Mouse (Mus musculus) fat pad, adult 2 months (tissue): ENCODE data around the gene Agbl5.

ENCODE experiments used
- DNase-seq: peaks from one replicate; pipeline ENCODE4 v3.0.0-alpha.2; 2011; ENCODE audit warnings: low read depth, low spot score; ENCODE audit errors: extremely low read depth

The Agbl5 gene

DNA sequence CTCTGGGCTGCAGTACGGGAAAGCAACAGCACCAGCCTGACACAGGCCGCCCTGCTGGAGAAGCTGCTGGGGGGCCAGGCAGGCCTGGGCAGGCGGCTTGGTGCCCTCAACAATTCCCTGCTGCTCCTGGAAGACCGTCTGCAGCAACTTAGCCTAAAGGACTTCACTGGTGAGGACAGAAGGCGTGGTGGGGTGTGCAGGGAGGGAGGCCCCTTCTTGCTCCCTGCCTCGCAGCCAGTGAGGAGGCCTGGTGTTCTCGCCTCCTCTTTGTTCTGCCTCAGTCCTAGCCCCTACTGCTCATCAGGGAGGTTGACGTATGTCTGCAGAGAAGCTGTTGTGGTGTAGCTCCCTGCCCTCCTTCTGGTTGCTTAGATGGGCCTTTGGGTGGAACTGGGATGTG lies 30.2 kb downstream of the Agbl5 start:
- no peak for DNase-seq

DNA sequence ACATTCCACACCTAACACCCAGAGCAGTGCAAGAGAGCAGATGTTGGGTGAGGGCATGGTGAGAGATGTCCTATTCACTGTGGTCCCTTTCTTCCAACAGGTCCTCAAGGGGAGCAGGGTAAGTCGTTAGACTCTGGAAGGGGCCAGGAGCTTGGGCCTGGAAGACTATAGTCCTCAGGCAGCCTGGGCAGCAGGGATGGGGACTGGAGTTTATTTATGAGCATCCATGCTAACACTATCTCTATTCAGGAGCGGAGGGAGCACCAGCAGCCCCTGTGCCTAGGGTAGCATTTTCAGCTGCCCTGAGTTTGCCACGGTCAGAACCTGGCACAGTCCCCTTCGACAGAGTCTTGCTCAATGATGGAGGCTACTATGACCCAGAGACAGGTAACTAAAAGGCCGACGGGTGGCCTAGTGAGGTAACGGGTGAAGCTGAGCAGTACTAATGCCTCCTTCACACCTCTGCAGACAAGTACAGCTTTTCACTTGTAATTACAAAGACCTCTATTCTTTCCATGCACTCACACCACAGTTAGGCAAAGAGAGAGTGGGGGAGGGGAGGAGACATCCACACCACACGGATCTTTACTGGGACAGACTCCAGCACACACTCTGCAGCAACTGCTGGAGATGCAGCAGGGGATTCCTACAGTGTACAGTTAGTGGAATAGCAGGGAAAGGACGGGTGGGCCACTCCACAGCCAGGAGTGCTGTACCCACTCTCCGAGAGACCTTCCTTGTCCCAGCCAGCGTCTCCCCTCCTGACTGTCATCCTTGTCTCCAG lies 31.5 kb downstream of the Agbl5 start:
- DNase-seq, result no peak

- DNase-seq, result no peak
Measured at GRCm38 (mm10) chr5:30920621-30921020, 32.1 kb downstream of the Agbl5 start.

- DNase-seq, result no peak
Measured at GRCm38 (mm10) chr5:30921256-30922033, 33.0 kb downstream of the Agbl5 start, which contains the start of gene Khk. Gene Khk (plus strand): TSS chr5:30921431.

DNA sequence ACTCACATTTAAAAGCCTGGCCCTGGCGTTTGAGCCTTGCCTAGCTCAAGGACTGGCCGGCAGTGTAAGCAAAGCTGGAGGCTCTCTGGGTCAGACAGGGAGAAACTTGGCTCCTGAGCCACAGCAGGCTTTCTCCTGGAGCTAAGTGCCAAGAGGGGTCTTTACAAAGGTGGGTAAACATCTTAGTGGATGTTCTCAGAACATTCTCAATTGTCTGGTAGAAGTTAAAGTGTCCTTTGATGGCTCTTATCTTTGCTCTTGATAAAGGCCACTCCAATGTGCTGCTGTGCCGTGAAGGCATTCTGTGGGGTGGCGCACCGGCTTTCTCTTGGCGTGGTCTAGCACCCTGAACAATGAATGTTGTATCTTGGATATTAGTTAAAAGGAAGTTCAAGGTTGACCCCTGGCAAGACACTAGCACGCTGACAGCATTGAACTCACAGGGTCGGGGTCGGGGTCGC lies 34.1 kb downstream of the Agbl5 start:
- DNase-seq, result no peak

DNA sequence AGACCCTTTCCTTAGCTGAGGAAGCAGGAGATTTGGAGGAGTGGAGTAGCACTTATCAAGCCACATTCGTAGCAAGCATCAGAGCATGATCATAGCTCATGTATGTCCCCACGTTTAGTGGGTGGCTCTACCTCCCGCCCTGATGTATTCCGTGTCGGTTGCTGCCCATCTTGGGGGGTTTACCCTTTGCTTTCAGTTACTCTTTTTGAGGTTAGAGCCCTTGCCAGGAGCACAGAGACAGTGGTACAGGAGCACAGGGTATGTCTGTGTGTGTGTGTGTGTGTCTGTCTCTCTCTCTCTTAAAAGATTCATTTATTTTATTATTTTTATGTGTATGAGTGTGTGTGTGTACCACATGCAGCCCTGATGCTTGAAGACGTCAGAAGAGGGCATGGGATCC lies 34.6 kb downstream of the Agbl5 start:
- no peak for DNase-seq

GRCm38 (mm10) chr5:30924614-30925013 lies 36.1 kb downstream of the Agbl5 start:
- DNase-seq, result no peak

- no peak for DNase-seq
Measured at GRCm38 (mm10) chr5:30925217-30925616, 36.7 kb downstream of the Agbl5 start.

- DNase-seq, result no peak
Measured at GRCm38 (mm10) chr5:30926073-30926472, 37.6 kb downstream of the Agbl5 start.

DNA sequence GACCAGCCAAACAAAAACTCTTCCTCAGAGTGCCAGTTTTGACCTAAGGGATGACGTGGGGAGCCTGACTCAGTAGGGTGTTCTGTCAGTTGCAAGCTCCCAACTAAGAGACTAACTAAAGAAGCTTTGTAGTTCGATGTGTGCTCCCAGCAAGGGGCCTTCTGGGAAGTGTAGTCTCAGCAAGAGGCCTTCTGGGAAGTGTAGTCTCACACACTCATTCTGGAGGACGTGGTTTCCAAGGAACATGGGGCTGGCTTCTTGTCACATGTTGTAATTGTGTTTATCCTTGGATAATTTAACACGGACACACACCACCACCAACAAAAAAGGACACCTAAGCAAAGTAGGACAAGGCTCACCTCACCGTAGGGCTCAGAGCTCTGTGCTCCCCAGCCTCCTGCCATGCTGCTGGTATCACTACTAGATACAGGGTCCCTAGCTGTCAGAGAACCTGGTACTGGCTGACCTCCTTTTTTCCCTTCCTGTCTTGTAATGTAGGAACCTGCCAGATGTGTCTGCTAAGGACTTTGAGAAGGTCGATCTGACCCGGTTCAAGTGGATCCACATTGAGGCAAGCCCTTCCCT lies 39.5 kb downstream of the Agbl5 start:
- DNase-seq, result no peak

DNA sequence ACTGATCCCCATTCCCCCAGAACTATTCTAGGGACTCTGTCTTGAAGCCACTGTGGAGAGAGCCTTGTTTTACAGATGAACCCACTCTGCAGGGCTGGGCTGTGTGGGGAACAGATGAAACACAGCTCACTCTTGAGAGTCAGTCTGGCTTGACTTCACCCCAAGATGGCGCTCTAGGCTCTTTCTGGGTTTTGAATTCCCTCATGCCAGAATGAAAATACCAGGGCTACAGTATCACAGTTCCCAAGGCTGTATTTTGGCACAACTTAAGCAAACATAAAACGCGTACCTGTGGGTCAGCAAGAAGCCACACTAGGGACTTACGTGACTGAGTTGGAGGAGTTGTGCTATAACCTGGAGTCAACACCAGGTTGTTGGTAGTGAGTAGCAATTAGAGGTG lies 41.6 kb downstream of the Agbl5 start:
- no peak for DNase-seq

DNA sequence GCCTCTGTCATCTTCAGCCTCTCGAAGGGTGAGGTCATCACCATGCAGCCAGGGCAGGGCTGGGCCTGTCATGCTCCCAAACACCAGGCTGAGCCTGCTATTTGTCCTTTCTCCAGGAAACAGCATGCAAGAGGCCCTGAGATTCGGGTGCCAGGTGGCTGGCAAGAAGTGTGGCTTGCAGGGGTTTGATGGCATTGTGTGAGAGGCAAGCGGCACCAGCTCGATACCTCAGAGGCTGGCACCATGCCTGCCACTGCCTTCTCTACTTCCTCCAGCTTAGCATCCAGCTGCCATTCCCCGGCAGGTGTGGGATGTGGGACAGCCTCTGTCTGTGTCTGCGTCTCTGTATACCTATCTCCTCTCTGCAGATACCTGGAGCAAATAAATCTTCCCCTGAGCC lies 42.4 kb downstream of the Agbl5 start:
- no peak for DNase-seq

- DNase-seq, result no peak
Measured at GRCm38 (mm10) chr5:30931378-30931777, 42.9 kb downstream of the Agbl5 start.

DNA sequence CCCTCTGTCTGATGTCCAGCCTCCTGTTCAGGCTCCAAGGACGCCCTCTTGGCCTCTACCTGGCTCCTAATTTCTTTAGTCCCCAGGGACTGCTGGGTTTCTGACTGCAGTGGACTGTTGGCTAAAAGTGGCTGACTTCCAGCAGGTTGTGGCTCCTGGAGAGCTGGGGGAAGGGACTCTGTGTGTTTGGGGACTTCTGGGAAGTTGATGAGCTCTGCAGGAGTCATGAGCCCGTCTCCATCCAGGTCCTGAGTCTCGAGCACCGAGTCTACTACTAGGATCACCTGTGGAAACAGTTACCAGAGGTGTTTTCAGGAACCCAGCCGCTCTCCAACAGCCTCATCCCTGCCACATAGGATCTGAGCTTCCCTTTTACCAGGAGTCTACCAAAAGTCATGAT lies 45.2 kb downstream of the Agbl5 start:
- no peak for DNase-seq

DNA sequence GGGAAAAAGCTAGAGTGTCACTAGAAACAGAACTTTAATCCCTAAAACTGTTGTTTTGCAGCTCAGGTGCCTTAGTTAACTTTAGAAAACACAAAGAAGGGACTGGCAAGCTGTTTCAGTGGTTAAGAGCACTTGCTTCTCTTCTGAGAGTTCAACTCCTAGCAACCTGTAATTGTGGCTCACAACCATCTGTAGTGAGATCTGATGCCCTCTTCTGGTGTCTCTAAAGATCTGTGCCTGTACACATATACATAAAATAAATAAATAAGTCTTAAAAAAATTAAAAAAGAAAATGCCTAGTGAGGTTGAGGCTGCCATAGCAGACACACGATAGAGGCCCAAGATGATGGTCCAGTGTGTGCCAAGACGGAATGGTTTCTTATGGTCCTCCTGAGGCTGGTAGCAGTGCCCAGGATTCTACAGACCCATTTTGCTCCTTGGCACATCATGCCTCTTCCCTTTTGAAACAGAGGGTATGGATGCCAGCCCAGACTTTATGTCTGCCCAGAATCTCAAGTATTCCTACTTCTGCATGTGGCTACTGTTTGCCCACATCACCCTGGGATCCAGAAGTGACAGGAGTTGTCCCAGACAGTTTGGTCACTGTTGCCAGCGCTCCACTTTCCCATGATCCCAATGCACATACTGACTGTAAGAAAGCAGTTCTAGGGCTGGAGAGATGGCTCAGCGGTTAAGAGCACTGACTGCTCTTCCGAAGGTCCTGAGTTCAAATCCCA lies 46.4 kb downstream of the Agbl5 start:
- no peak for DNase-seq

- no peak for DNase-seq
Measured at GRCm38 (mm10) chr5:30943004-30943403, 54.5 kb downstream of the Agbl5 start.

DNA sequence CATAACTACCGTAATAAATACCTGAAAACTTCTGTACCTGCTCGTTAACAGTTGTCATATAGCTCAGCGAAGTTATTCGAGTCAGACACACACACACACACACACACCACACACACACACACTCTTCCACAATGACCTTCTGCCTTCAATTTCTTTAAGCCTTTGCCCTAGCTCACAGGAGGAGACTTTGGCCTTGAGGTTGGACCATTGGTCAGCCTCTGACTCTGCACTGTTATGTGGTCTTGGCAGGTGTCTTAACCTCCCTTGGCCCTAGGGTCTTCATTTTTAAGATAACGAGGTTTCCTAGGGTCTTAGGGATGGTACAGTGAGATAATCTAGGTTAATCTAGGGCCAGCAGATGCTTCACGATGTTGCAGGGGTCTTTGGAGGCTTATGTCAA lies 55.9 kb downstream of the Agbl5 start:
- no peak for DNase-seq

- no peak for DNase-seq
Measured at GRCm38 (mm10) chr5:30944956-30945781, 56.7 kb downstream of the Agbl5 start, which contains the start of gene Cgref1. Gene Cgref1 (minus strand): TSS chr5:30945591.

DNA sequence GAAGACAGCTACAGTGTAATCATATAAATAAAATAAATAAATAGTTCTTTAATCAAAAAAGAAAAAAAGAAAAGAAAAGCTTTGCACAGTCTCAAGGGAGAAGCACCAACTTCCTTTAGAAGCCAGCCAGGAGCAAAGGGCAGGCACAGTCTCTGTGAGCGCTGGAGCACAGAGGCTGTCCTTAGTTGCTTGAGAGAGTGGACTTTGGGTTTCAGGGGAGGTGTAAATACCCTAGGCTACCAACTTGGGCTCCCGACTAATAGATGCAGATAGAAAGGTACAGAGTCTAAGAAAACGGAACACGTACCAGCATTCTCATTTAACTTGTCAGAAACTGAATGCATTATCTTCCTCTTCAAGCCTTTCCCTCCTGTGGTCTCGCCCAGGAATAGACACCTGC lies 60.1 kb downstream of the Agbl5 start:
- DNase-seq, result no peak

GRCm38 (mm10) chr5:30949654-30950326 lies 61.3 kb downstream of the Agbl5 start:
- no peak for DNase-seq
